Mouse (Mus musculus): ENCODE measurements around the gene Prkn. TPM values are rescaled to one million over a fixed set of nuclear protein-coding genes. Genes with fewer than 3 reads are reported as not detected.
"Not testable (repeated sequence)": the region's sequence is repeated elsewhere in the genome, so short reads cannot be mapped to it uniquely, and the experiment has no call there.

The Prkn gene
- polyA plus RNA-seq, 1 experiment from 2014 or later: 3.9 TPM

GRCm38 (mm10) chr17:11981666-11982065 lies 1141.5 kb downstream of the Prkn start:
- Histone ChIP-seq H3K9ac (replicated peaks; ENCODE audit: low read depth, low read length) (no peak overlapping the region), H3K4me1 (replicated peaks; ENCODE audit: control insufficient read depth, insufficient read depth, low read length) (peaks cover 10% of the 10 kb centered on the region), H3K9me3 (ENCODE audit: control insufficient read depth, low read length) (no peaks in the 10 kb centered on the region), H3K4me2 (ENCODE audit: low read length) (no peak overlapping the region), H3K4me3 (replicated peaks; ENCODE audit: low read length) (no peak overlapping the region), H3K27ac (ENCODE audit: low read length) (no peak overlapping the region), H3K36me3 (ENCODE audit: control insufficient read depth, insufficient read depth) (no peaks in the 10 kb centered on the region), H3K27me3 (replicated peaks; ENCODE audit: control insufficient read depth, insufficient read depth, low read length) (no peaks in the 10 kb centered on the region)
- no peak for ATAC-seq
- WGBS: 59% methylated on average over 9 of the region's 9 CpGs

- ATAC-seq: no peak
- 64% methylated on average over 14 of the region's 14 CpGs for WGBS
- H3K9ac ChIP-seq (replicated peaks; ENCODE audit: low read depth, low read length): no peak overlapping the region
These were observed 1148.1 kb downstream of the Prkn start for GRCm38 (mm10) chr17:11988110-11988837.

GRCm38 (mm10) chr17:11989296-11989695 lies 1149.1 kb downstream of the Prkn start:
- H3K4me1 ChIP-seq (replicated peaks; ENCODE audit: control insufficient read depth, insufficient read depth, low read length): peaks cover 5% of the 10 kb centered on the region
- H3K9ac ChIP-seq (replicated peaks; ENCODE audit: low read depth, low read length): no peak overlapping the region
- no peaks in the 10 kb centered on the region for H3K36me3 ChIP-seq (ENCODE audit: control insufficient read depth, insufficient read depth)
- H3K27ac ChIP-seq (ENCODE audit: low read length): no peak overlapping the region
- no peaks in the 10 kb centered on the region for H3K9me3 ChIP-seq (ENCODE audit: control insufficient read depth, low read length)
- H3K27me3 ChIP-seq (replicated peaks; ENCODE audit: control insufficient read depth, insufficient read depth, low read length): no peaks in the 10 kb centered on the region
- H3K4me2 ChIP-seq (ENCODE audit: low read length): no peak overlapping the region
- 97% methylated on average over 4 of the region's 4 CpGs for WGBS
- H3K4me3 ChIP-seq (replicated peaks; ENCODE audit: low read length): no peak overlapping the region
- no peak for ATAC-seq

More at GRCm38 (mm10) chr17:11988110-11988837, 1148.1 kb downstream of the Prkn start:
- Histone ChIP-seq H3K9me3 (ENCODE audit: control insufficient read depth, low read length) (no peaks in the 10 kb centered on the region), H3K4me1 (replicated peaks; ENCODE audit: control insufficient read depth, insufficient read depth, low read length) (peaks cover 5% of the 10 kb centered on the region), H3K27me3 (replicated peaks; ENCODE audit: control insufficient read depth, insufficient read depth, low read length) (no peaks in the 10 kb centered on the region), H3K4me2 (ENCODE audit: low read length) (no peak overlapping the region), H3K27ac (ENCODE audit: low read length) (no peak overlapping the region), H3K36me3 (ENCODE audit: control insufficient read depth, insufficient read depth) (no peaks in the 10 kb centered on the region), H3K4me3 (replicated peaks; ENCODE audit: low read length) (no peak overlapping the region)

- no peak for ATAC-seq
- 70% methylated on average over 11 of the region's 11 CpGs for WGBS
- no peak overlapping the region for H3K27ac ChIP-seq (ENCODE audit: low read length)
- no peaks in the 10 kb centered on the region for H3K36me3 ChIP-seq (ENCODE audit: control insufficient read depth, insufficient read depth)
- no peak overlapping the region for H3K4me3 ChIP-seq (replicated peaks; ENCODE audit: low read length)
- H3K4me2 ChIP-seq (ENCODE audit: low read length): no peak overlapping the region
- H3K9me3 ChIP-seq (ENCODE audit: control insufficient read depth, low read length): no peaks in the 10 kb centered on the region
- no peaks in the 10 kb centered on the region for H3K27me3 ChIP-seq (replicated peaks; ENCODE audit: control insufficient read depth, insufficient read depth, low read length)
- peaks cover 5% of the 10 kb centered on the region for H3K4me1 ChIP-seq (replicated peaks; ENCODE audit: control insufficient read depth, insufficient read depth, low read length)
- H3K9ac ChIP-seq (replicated peaks; ENCODE audit: low read depth, low read length): no peak overlapping the region
These were observed 1150.4 kb downstream of the Prkn start for GRCm38 (mm10) chr17:11990386-11991087.

GRCm38 (mm10) chr17:11993249-11993648 lies 1153.1 kb downstream of the Prkn start:
- H3K27ac ChIP-seq (ENCODE audit: low read length): no peak overlapping the region
- peak; percentile 79 for ATAC-seq
- 0 out of 2 replicates have a peak overlapping the region, but pooled peaks have one; percentile 8 for H3K4me2 ChIP-seq (ENCODE audit: low read length)
- H3K27me3 ChIP-seq (replicated peaks; ENCODE audit: control insufficient read depth, insufficient read depth, low read length): no peaks in the 10 kb centered on the region
- H3K9me3 ChIP-seq (ENCODE audit: control insufficient read depth, low read length): no peaks in the 10 kb centered on the region
- H3K4me3 ChIP-seq (replicated peaks; ENCODE audit: low read length): no peak overlapping the region
- no peaks in the 10 kb centered on the region for H3K36me3 ChIP-seq (ENCODE audit: control insufficient read depth, insufficient read depth)
- no peak overlapping the region for H3K9ac ChIP-seq (replicated peaks; ENCODE audit: low read depth, low read length)
- peaks cover 3% of the 10 kb centered on the region for H3K4me1 ChIP-seq (replicated peaks; ENCODE audit: control insufficient read depth, insufficient read depth, low read length)
- WGBS: 28% methylated on average over 8 of the region's 8 CpGs

GRCm38 (mm10) chr17:11994252-11994651 lies 1154.1 kb downstream of the Prkn start:
- no peak for ATAC-seq

GRCm38 (mm10) chr17:11994754-11995153 lies 1154.6 kb downstream of the Prkn start:
- not testable (repeated sequence) for H3K27me3 ChIP-seq (replicated peaks; ENCODE audit: control insufficient read depth, insufficient read depth, low read length); H3K4me2 ChIP-seq (ENCODE audit: low read length); H3K9ac ChIP-seq (replicated peaks; ENCODE audit: low read depth, low read length); H3K4me3 ChIP-seq (replicated peaks; ENCODE audit: low read length); H3K27ac ChIP-seq (ENCODE audit: low read length); ATAC-seq; H3K4me1 ChIP-seq (replicated peaks; ENCODE audit: control insufficient read depth, insufficient read depth, low read length); H3K9me3 ChIP-seq (ENCODE audit: control insufficient read depth, low read length); H3K36me3 ChIP-seq (ENCODE audit: control insufficient read depth, insufficient read depth)
- WGBS: 88% methylated on average over 3 of the region's 3 CpGs

More at GRCm38 (mm10) chr17:11994252-11994651, 1154.1 kb downstream of the Prkn start:
- Histone ChIP-seq H3K4me2 (ENCODE audit: low read length) (no peak overlapping the region), H3K9ac (replicated peaks; ENCODE audit: low read depth, low read length) (no peak overlapping the region), H3K4me1 (replicated peaks; ENCODE audit: control insufficient read depth, insufficient read depth, low read length) (no peaks in the 10 kb centered on the region; the same call in 1 of the 2 replicates), H3K36me3 (ENCODE audit: control insufficient read depth, insufficient read depth) (no peaks in the 10 kb centered on the region), H3K27ac (ENCODE audit: low read length) (no peak overlapping the region), H3K27me3 (replicated peaks; ENCODE audit: control insufficient read depth, insufficient read depth, low read length) (no peaks in the 10 kb centered on the region), H3K9me3 (ENCODE audit: control insufficient read depth, low read length) (no peaks in the 10 kb centered on the region), H3K4me3 (replicated peaks; ENCODE audit: low read length) (no peak overlapping the region)
- 85% methylated on average over 3 of the region's 3 CpGs for WGBS

- Histone ChIP-seq H3K4me1 (replicated peaks; ENCODE audit: control insufficient read depth, insufficient read depth, low read length) (no peaks in the 10 kb centered on the region; the same call in 1 of the 2 replicates), H3K4me3 (replicated peaks; ENCODE audit: low read length) (no peak overlapping the region), H3K27me3 (replicated peaks; ENCODE audit: control insufficient read depth, insufficient read depth, low read length) (no peaks in the 10 kb centered on the region), H3K36me3 (ENCODE audit: control insufficient read depth, insufficient read depth) (no peaks in the 10 kb centered on the region), H3K9ac (replicated peaks; ENCODE audit: low read depth, low read length) (no peak overlapping the region), H3K4me2 (ENCODE audit: low read length) (no peak overlapping the region), H3K27ac (ENCODE audit: low read length) (no peak overlapping the region), H3K9me3 (ENCODE audit: control insufficient read depth, low read length) (no peaks in the 10 kb centered on the region)
- no peak for ATAC-seq
- 81% methylated on average over 3 of the region's 3 CpGs for WGBS
These were observed 1155.3 kb downstream of the Prkn start for GRCm38 (mm10) chr17:11995522-11995921.

GRCm38 (mm10) chr17:11996311-11996710 lies 1156.1 kb downstream of the Prkn start:
- no peaks in the 10 kb centered on the region; the same call in 1 of the 2 replicates for H3K4me1 ChIP-seq (replicated peaks; ENCODE audit: control insufficient read depth, insufficient read depth, low read length)
- no peak for ATAC-seq
- H3K9ac ChIP-seq (replicated peaks; ENCODE audit: low read depth, low read length): no peak overlapping the region
- no peaks in the 10 kb centered on the region for H3K9me3 ChIP-seq (ENCODE audit: control insufficient read depth, low read length)
- H3K27ac ChIP-seq (ENCODE audit: low read length): no peak overlapping the region
- H3K4me2 ChIP-seq (ENCODE audit: low read length): no peak overlapping the region
- no peak overlapping the region for H3K4me3 ChIP-seq (replicated peaks; ENCODE audit: low read length)
- H3K36me3 ChIP-seq (ENCODE audit: control insufficient read depth, insufficient read depth): no peaks in the 10 kb centered on the region
- WGBS: 67% methylated on average over 9 of the region's 9 CpGs
- H3K27me3 ChIP-seq (replicated peaks; ENCODE audit: control insufficient read depth, insufficient read depth, low read length): no peaks in the 10 kb centered on the region

Data from forebrain, embryonic 16.5 days (tissue).